Mouse (Mus musculus) myocyte (in vitro differentiated cells): ENCODE measurements around the gene Slc6a1.

Experiments
- E2F4 ChIP-seq: IDR thresholded peaks from one replicate; pipeline ENCODE4 v1.6.1; 2011; ENCODE audit warnings: mild to moderate bottlenecking, control low read depth, moderate library complexity; ENCODE audit not compliant: insufficient read depth
- MAX ChIP-seq: IDR thresholded peaks from one replicate; pipeline ENCODE4 v1.6.1; 2011; ENCODE audit warnings: low read depth, mild to moderate bottlenecking, control low read depth
- POLR2A ChIP-seq: IDR thresholded peaks from one replicate; pipeline ENCODE4 v1.6.1; 2011; ENCODE audit warnings: low read depth, mild to moderate bottlenecking, control low read depth, moderate library complexity; ENCODE audit not compliant: insufficient read length
- TCF12 ChIP-seq: IDR thresholded peaks from one replicate; pipeline ENCODE4 v1.6.1; 2011; ENCODE audit warnings: mild to moderate bottlenecking, control low read depth; ENCODE audit not compliant: poor library complexity, insufficient read depth, severe bottlenecking
- TCF3 ChIP-seq: IDR thresholded peaks from one replicate; pipeline ENCODE4 v1.6.1; 2011; ENCODE audit warnings: low read depth, control low read depth; ENCODE audit not compliant: insufficient read length
- USF1 ChIP-seq: IDR thresholded peaks from one replicate; pipeline ENCODE4 v1.6.1; 2011; ENCODE audit warnings: low read depth, mild to moderate bottlenecking, control low read depth, moderate library complexity

DNA sequence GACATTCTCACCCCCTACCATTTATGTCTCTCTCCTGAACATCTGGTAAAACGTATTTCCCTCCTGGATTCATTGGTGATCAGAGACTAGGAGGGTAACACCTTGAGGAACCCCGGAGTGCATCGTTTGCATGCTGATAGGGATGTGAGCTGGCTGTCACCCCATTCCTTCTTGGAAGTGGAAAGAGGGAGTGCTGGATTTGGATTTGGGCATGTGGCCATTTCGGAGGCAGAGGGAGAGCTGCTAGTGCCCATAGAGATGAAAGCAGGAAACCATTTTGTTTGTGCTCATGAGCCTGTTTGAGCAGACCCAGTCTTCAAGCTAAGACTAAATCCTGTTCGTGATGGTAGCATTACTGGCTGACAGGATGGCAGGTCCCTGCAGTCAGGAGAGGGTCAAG is 9.0 kb downstream of the Slc6a1 start:
- TF ChIP-seq MAX (no peak), USF1 (no peak), TCF12 (no peak), TCF3 (no peak), POLR2A (no peak), E2F4 (no peak)
